15 mouse cellular contexts compared by ENCODE assay signal in the genomic region with DNA sequence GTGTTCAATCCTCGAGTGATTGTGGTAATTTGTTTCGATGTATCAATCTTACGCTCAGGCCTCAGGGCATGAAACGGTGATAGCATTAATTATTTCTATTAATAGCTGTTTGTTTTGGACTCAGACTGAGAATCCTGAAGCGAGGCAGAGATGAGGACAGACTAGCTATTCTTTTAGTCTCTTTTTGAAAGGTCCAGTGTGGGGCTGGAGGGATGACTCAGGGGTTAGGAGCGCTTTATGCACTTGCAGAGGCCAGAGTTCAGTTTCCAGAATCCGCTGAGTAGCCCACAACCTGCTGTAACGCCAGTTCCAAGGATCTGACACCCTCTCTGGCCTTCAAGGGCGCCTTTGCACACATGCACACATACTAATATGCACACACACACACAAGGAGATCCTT. TPM values are rescaled to one million over a fixed set of nuclear protein-coding genes. Genes with fewer than 3 reads are reported as not detected.
DNase-seq lines count a peak whose midpoint lies in the region; ATAC-seq and TF ChIP-seq lines count a peak whose summit lies in the region.
"Had no signal": no experiment of that assay in that cellular context is flagged by ENCODE, and none has a peak within 500 bp of the region (broad histone marks: within the 10 kb centered on the region; RNA-seq: fewer than 3 reads in every experiment).

No protein-coding gene starts in this region.

- H3K4me2 ChIP-seq in kidney, embryonic 16.5 days (replicated peaks; ENCODE audit: low read depth, low read length) = no peak overlapping the region
- no peak overlapping the region for H3K4me2 ChIP-seq in forebrain, embryonic 14.5 days (ENCODE audit: low read length)
- H3K4me2 ChIP-seq: neural tube, embryonic 13.5 days had no signal

- no peak for ATAC-seq in kidney, embryonic 16.5 days (ENCODE audit: low FRiP score, low TSS enrichment)
- no peak for ATAC-seq in forebrain, embryonic 14.5 days
- ATAC-seq: activated CD4-positive, CD25-positive, alpha-beta regulatory T cell, adult 4 months; midbrain, embryonic 16.5 days had no signal

- 54% methylated on average over 9 of the region's 9 CpGs for WGBS in kidney, adult 2 months
- 61% methylated on average over 9 of the region's 9 CpGs for WGBS in kidney, embryonic 16.5 days
- whole genome bisulfite sequencing in forebrain, embryonic 14.5 days = 53% methylated on average over 9 of the region's 9 CpGs

- no peak for TF ChIP-seq POLR2A in kidney, adult 2 months (IDR thresholded peaks at IDR 0.05; ENCODE audit: low read depth, low read length)
- TF ChIP-seq POLR2A in cortical plate, adult 2 months (IDR thresholded peaks at IDR 0.05; ENCODE audit: extremely low read depth, insufficient read depth, low read length) = no peak

- no peaks in the 10 kb centered on the region for H3K4me1 ChIP-seq in kidney, adult 2 months (ENCODE audit: control insufficient read depth, insufficient read depth, low read length)
- H3K4me1 ChIP-seq in kidney, embryonic 16.5 days (ENCODE audit: insufficient read depth, low read length) = no peaks in the 10 kb centered on the region
- H3K4me1 ChIP-seq in cortical plate, adult 2 months (ENCODE audit: control insufficient read depth, insufficient read depth, low read length) = peaks cover 4% of the 10 kb centered on the region
- H3K4me1 ChIP-seq in forebrain, embryonic 14.5 days (ENCODE audit: control insufficient read depth, insufficient read depth, low read length) = no peaks in the 10 kb centered on the region

- TF ChIP-seq CTCF in kidney, adult 2 months (conservative IDR thresholded peaks at IDR 0.05; ENCODE audit: insufficient read depth, insufficient read length, low read depth, low read length) = no peak
- no peak for TF ChIP-seq CTCF in cortical plate, adult 2 months (IDR thresholded peaks at IDR 0.05; ENCODE audit: extremely low read depth, insufficient read depth, low read length)

- no peaks in the 10 kb centered on the region for H3K27me3 ChIP-seq in kidney, adult 2 months (replicated peaks; ENCODE audit: control insufficient read depth, insufficient read depth, low read length)
- no peaks in the 10 kb centered on the region for H3K27me3 ChIP-seq in kidney, embryonic 16.5 days (ENCODE audit: insufficient read depth, low read length)
- no peaks in the 10 kb centered on the region for H3K27me3 ChIP-seq in forebrain, embryonic 14.5 days (replicated peaks; ENCODE audit: control insufficient read depth, insufficient read depth, low read length)
- H3K27me3 ChIP-seq: neural tube, embryonic 13.5 days had no signal

- H3K36me3 ChIP-seq in kidney, adult 2 months (ENCODE audit: control insufficient read depth, insufficient read depth, low read length) = no peaks in the 10 kb centered on the region
- H3K36me3 ChIP-seq in kidney, embryonic 16.5 days (ENCODE audit: insufficient read depth, low read length) = no peaks in the 10 kb centered on the region
- no peaks in the 10 kb centered on the region for H3K36me3 ChIP-seq in forebrain, embryonic 14.5 days (ENCODE audit: control insufficient read depth, insufficient read depth, low read length)
- H3K36me3 ChIP-seq: G1E; neural tube, embryonic 13.5 days had no signal

- no peak overlapping the region for H3K4me3 ChIP-seq in kidney, adult 2 months (ENCODE audit: insufficient read depth, low read depth, low read length)
- no peak overlapping the region for H3K4me3 ChIP-seq in kidney, embryonic 16.5 days (ENCODE audit: low read length)
- H3K4me3 ChIP-seq in cortical plate, adult 2 months (ENCODE audit: insufficient read depth, low read length) = no peak overlapping the region
- no peak overlapping the region for H3K4me3 ChIP-seq in forebrain, embryonic 14.5 days (ENCODE audit: low read depth, low read length)
- H3K4me3 ChIP-seq: neural tube, embryonic 13.5 days had no signal

- H3K9me3 ChIP-seq in kidney, embryonic 16.5 days (ENCODE audit: low read length) = no peaks in the 10 kb centered on the region; the same call in 1 of the 2 replicates
- no peaks in the 10 kb centered on the region for H3K9me3 ChIP-seq in forebrain, embryonic 14.5 days (replicated peaks; ENCODE audit: control insufficient read depth, low read length)
- H3K9me3 ChIP-seq: neural tube, embryonic 13.5 days had no signal

- peak; percentile 14 for DNase-seq in embryo, embryonic 11 days
- DNase-seq in embryo, embryonic 9.5 days (ENCODE audit: extremely low spot score) = no peak
- peak; percentile 52 for DNase-seq in kidney, adult 2 months
- DNase-seq in 3T3-L1 (ENCODE audit: low read depth, low spot score) = peak; percentile 9
- no peak for DNase-seq in thymus, postnatal 14 days
- DNase-seq in forebrain, embryonic 14.5 days (ENCODE audit: low spot score) = no peak
- DNase-seq: heart, adult 11 months; lung, adult 2 months; right cerebral cortex, adult 18-20 months had no signal

- H3K27ac ChIP-seq in kidney, adult 2 months (ENCODE audit: insufficient read depth, low read depth, low read length) = no peak overlapping the region
- H3K27ac ChIP-seq in kidney, embryonic 16.5 days (ENCODE audit: low read length) = no peak overlapping the region
- peak overlapping the region; percentile 89 for H3K27ac ChIP-seq in cortical plate, adult 2 months (ENCODE audit: insufficient read depth, low read length)
- H3K27ac ChIP-seq in forebrain, embryonic 14.5 days (ENCODE audit: low read depth, low read length) = no peak overlapping the region
- H3K27ac ChIP-seq: neural tube, embryonic 13.5 days had no signal

- H3K9ac ChIP-seq in kidney, embryonic 16.5 days (replicated peaks; ENCODE audit: low read length) = no peak overlapping the region
- no peak overlapping the region for H3K9ac ChIP-seq in forebrain, embryonic 14.5 days (ENCODE audit: low read length)
- H3K9ac ChIP-seq: neural tube, embryonic 13.5 days had no signal

RNA-seq across cellular contexts. Expression of gene Kif6, which starts 9.6 kb away (rescaled TPM):
- 0.22 and 0.34 TPM in 2 replicates for polyA plus RNA-seq in kidney, adult 2 months (2012; rRNA removed)
- polyA plus RNA-seq in kidney, embryonic 16.5 days (2015; fragmentation: Nextera tagmentation; extraction: Ambion mirVana) = 1.6 and 2.2 TPM in 2 replicates
- polyA plus RNA-seq in cortical plate, adult 2 months (2012; rRNA removed) = 1.5 and 1.9 TPM in 2 replicates
- 1.2 and 2.7 TPM in 2 replicates for polyA plus RNA-seq in forebrain, embryonic 14.5 days (2014; fragmentation: Nextera tagmentation; extraction: Ambion mirVana)
- polyA plus RNA-seq: activated CD4-positive, CD25-positive, alpha-beta regulatory T cell, adult 4 months; G1E had no signal

Comparison
In these comparisons a context has a peak if more than half of its experiments do, and no peak if none do; other contexts are left out.
1. DNase-seq: peak in embryo, embryonic 11 days (single experiment), kidney, adult 2 months (single experiment) and 3T3-L1 (single experiment); none in embryo, embryonic 9.5 days (single experiment), thymus, postnatal 14 days (single experiment) and forebrain, embryonic 14.5 days (single experiment).